Mouse (Mus musculus) forebrain, embryonic 12.5 days (tissue): ENCODE data around the gene Ghdc. TPM values are rescaled to one million over a fixed set of nuclear protein-coding genes. Genes with fewer than 3 reads are reported as not detected.
A peak's percentile ranks its signal among the peaks of the same experiment; 100 is the strongest.

Experiments
- ATAC-seq: fragments of 200-750 bp; cut with Nextera tagmentation; 2 replicates; pipeline ENCODE4 v1.8.0; 2017; ENCODE audit warnings: moderate TSS enrichment; ENCODE audit not compliant: low FRiP score
- H3K27ac ChIP-seq: fragments of 300-500 bp; sonication (generic); 2 replicates; pipeline ENCODE4 v1.5.1; 2016; ENCODE audit warnings: mild to moderate bottlenecking
- H3K27me3 ChIP-seq: fragments of 300-500 bp; sonication (generic); 2 replicates; pipeline ENCODE4 v1.6.1; 2016; ENCODE audit warnings: mild to moderate bottlenecking
- H3K36me3 ChIP-seq: fragments of 300-500 bp; sonication (generic); replicated peaks from 2 replicates; pipeline ENCODE4 v1.6.1; 2016; ENCODE audit warnings: mild to moderate bottlenecking
- H3K4me1 ChIP-seq: fragments of 300-500 bp; sonication (generic); 2 replicates; pipeline ENCODE4 v1.6.1; 2016
- H3K4me2 ChIP-seq: fragments of 300-500 bp; sonication (generic); 2 replicates; pipeline ENCODE4 v1.6.1; 2016; ENCODE audit warnings: mild to moderate bottlenecking, moderate library complexity
- H3K4me3 ChIP-seq: fragments of 300-500 bp; sonication (generic); replicated peaks from 2 replicates; pipeline ENCODE4 v1.5.1; 2016; ENCODE audit warnings: mild to moderate bottlenecking
- H3K9ac ChIP-seq: fragments of 300-500 bp; sonication (generic); 2 replicates; pipeline ENCODE4 v1.6.1; 2016; ENCODE audit warnings: mild to moderate bottlenecking
- H3K9me3 ChIP-seq: fragments of 300-500 bp; sonication (generic); 2 replicates; pipeline ENCODE4 v1.6.1; 2016
- WGBS: fragments of 180-500 bp; shearing (Covaris S2); methylation state at CpG from one replicate; pipeline ENCODE4 v1.1.7; 2016; 5-methylcytosine and 5-hydroxymethylcytosine counted together
- polyA plus RNA-seq: library from polyadenylated mRNA; unstranded; fragments of >200 nt; fragmentation: Nextera tagmentation; extraction: Ambion mirVana; gene quantifications from 2 replicates; pipeline ENCODE4 v1.2.1, GENCODE M21; 2016

Ghdc gene
- polyA plus RNA-seq, 1 experiment from 2014 or later, result 3.1 TPM

- Histone ChIP-seq H3K27ac (peak overlapping the region; percentile 53; the same call in 1 of the 2 replicates), H3K4me1 (peaks cover 22% of the 10 kb centered on the region), H3K9me3 (no peaks in the 10 kb centered on the region), H3K27me3 (no peaks in the 10 kb centered on the region), H3K36me3 (peaks cover 32% of the 10 kb centered on the region), H3K4me2 (no peak overlapping the region), H3K9ac (no peak overlapping the region), H3K4me3 (no peak overlapping the region)
- 50% methylated on average over 4 of the region's 4 CpGs for WGBS
- ATAC-seq, result no peak
Observed at GRCm38 (mm10) chr11:100721254-100721653, 49.5 kb downstream of the Ghdc start.

DNA sequence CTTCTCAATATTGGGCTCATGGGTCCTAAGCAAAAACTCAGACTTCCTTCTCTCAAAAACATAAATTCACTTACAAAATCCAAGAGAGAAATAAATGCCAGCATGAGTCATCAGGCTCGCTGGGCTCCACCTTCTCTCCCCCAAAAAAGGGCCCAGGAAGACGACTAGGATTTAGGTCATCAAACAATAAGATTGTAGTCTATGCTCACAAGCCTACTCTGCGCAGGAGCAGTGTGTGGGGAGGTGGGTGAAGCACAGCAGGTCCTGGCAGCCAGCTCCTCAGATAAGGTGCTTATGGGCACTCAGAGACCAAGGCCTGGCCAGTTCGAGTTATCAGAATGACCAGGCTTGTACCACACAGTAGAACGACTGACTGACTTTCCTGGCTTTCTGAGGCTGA is 50.4 kb downstream of the Ghdc start:
- ATAC-seq, result no peak
- no peak overlapping the region for H3K4me3 ChIP-seq
- no peak overlapping the region for H3K4me2 ChIP-seq
- H3K27me3 ChIP-seq, result no peaks in the 10 kb centered on the region
- H3K27ac ChIP-seq, result no peak overlapping the region
- H3K9me3 ChIP-seq, result no peaks in the 10 kb centered on the region
- H3K4me1 ChIP-seq, result peaks cover 22% of the 10 kb centered on the region
- peaks cover 42% of the 10 kb centered on the region for H3K36me3 ChIP-seq
- 83% methylated on average over 5 of the region's 5 CpGs for whole genome bisulfite sequencing
- no peak overlapping the region for H3K9ac ChIP-seq

DNA sequence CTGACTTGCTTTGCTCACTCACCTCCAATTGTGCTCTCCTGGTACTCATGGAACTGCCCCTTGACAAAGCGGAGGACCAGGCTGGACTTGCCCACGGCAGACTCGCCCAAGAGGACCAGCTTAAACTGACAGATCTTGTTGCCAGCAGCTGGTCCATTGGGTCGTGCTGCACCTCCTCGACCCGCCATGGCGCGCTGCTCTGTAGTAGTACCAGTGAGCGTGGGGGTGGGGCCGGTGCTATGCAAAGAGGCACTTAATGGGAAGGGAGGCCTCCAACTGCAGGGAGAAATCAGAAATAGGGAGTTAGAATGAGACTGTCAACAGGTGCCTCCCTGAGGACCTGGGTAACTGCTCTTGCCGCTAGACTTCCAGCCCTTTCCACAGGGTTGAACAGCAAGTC is 50.9 kb downstream of the Ghdc start:
- Histone ChIP-seq H3K4me3 (no peak overlapping the region), H3K27ac (no peak overlapping the region), H3K36me3 (peaks cover 42% of the 10 kb centered on the region), H3K9ac (no peak overlapping the region), H3K27me3 (no peaks in the 10 kb centered on the region), H3K9me3 (no peaks in the 10 kb centered on the region), H3K4me1 (peaks cover 22% of the 10 kb centered on the region), H3K4me2 (no peak overlapping the region)
- no peak for ATAC-seq
- WGBS, result 91% methylated on average over 11 of the region's 11 CpGs

GRCm38 (mm10) chr11:100719312-100719711 is 51.4 kb downstream of the Ghdc start:
- H3K9me3 ChIP-seq, result no peaks in the 10 kb centered on the region
- H3K9ac ChIP-seq, result no peak overlapping the region
- H3K27me3 ChIP-seq, result no peaks in the 10 kb centered on the region
- H3K4me2 ChIP-seq, result no peak overlapping the region
- peaks cover 42% of the 10 kb centered on the region for H3K36me3 ChIP-seq
- no peak overlapping the region for H3K4me3 ChIP-seq
- peaks cover 24% of the 10 kb centered on the region for H3K4me1 ChIP-seq
- ATAC-seq, result no peak
- 82% methylated on average over 3 of the region's 3 CpGs for WGBS
- no peak overlapping the region for H3K27ac ChIP-seq

DNA sequence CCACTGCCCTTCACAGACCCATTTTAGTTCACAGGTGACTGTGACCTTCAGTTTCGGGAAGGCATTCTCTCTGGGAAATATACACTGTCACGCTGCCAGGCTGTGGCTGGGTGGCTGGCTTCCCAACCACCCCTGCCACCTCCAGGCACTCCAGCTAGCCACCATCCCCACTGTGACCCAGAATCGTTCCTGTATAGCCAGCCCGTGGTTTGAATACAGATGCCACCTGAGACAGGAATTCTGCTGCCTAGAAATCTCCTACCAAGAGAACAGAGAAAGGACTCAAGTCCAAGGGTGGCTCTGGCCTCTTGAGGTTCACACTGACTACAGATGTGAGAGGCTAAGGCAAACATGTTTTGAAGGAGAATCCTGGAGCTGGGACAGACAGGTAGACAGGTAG is 51.9 kb downstream of the Ghdc start:
- peaks cover 29% of the 10 kb centered on the region for H3K4me1 ChIP-seq
- no peak overlapping the region for H3K9ac ChIP-seq
- H3K36me3 ChIP-seq, result peaks cover 42% of the 10 kb centered on the region
- H3K27ac ChIP-seq, result no peak overlapping the region
- no peak overlapping the region for H3K4me3 ChIP-seq
- WGBS, result 89% methylated on average over 4 of the region's 4 CpGs
- no peak for ATAC-seq
- no peaks in the 10 kb centered on the region for H3K9me3 ChIP-seq
- no peaks in the 10 kb centered on the region for H3K27me3 ChIP-seq
- H3K4me2 ChIP-seq, result no peak overlapping the region

DNA sequence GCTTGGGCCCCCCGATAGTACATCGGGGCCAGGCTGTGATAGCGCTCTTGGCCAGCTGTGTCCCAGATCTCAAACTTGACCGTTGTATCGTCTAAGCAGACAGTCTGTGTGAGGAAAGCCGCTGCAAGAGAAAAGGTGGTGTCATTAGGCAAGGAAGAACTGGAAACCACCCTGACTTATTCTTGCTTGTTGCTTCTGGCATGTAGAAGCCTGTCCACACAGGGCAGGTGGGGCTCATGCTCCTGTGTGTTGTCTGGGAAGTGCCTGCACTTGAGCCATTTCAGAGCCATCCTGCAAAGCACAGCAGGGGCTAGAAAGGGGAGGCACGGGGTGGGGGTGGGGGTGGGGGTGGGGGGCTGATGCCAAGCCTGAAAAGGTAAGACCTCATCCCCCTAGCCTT is 52.3 kb downstream of the Ghdc start:
- Histone ChIP-seq H3K4me1 (peaks cover 33% of the 10 kb centered on the region), H3K4me3 (no peak overlapping the region), H3K4me2 (no peak overlapping the region), H3K36me3 (peaks cover 42% of the 10 kb centered on the region), H3K27ac (no peak overlapping the region), H3K9me3 (no peaks in the 10 kb centered on the region), H3K9ac (no peak overlapping the region), H3K27me3 (no peaks in the 10 kb centered on the region; the same call in 1 of the 2 replicates)
- ATAC-seq, result no peak
- 95% methylated on average over 7 of the region's 7 CpGs for WGBS

- no peaks in the 10 kb centered on the region for H3K9me3 ChIP-seq
- 90% methylated on average over 3 of the region's 3 CpGs for WGBS
- peaks cover 42% of the 10 kb centered on the region for H3K36me3 ChIP-seq
- H3K4me2 ChIP-seq, result no peak overlapping the region
- no peaks in the 10 kb centered on the region; the same call in 1 of the 2 replicates for H3K27me3 ChIP-seq
- H3K27ac ChIP-seq, result no peak overlapping the region
- no peak overlapping the region for H3K4me3 ChIP-seq
- no peak for ATAC-seq
- peaks cover 32% of the 10 kb centered on the region for H3K4me1 ChIP-seq
- no peak overlapping the region for H3K9ac ChIP-seq
Observed at GRCm38 (mm10) chr11:100716649-100717048, 54.1 kb downstream of the Ghdc start.

Other genes starting within 250 kb of the Ghdc start
- 320 and 356 TPM in 2 replicates for gene Acly, start 243.0 kb downstream of the Ghdc start, polyA plus RNA-seq
- gene Ttc25, start 225.3 kb downstream of the Ghdc start, polyA plus RNA-seq, result 2.1 and 2.6 TPM in 2 replicates
- 19.4 and 23.4 TPM in 2 replicates for gene Cnp, start 196.1 kb downstream of the Ghdc start, polyA plus RNA-seq
- 87.1 and 90.2 TPM in 2 replicates for gene Nkiras2, start 151.7 kb downstream of the Ghdc start, polyA plus RNA-seq
- gene Dnajc7, start 150.8 kb downstream of the Ghdc start, polyA plus RNA-seq, result 299 and 310 TPM in 2 replicates
- gene Zfp385c, start 78.5 kb downstream of the Ghdc start, polyA plus RNA-seq, result 0.12 and 0.61 TPM in 2 replicates
- 2.1 and 2.6 TPM in 2 replicates for gene Dhx58, start 66.7 kb downstream of the Ghdc start, polyA plus RNA-seq
- gene Kat2a, start 58.5 kb downstream of the Ghdc start, polyA plus RNA-seq, result 65.2 and 65.7 TPM in 2 replicates
- gene Hspb9, start 57.1 kb downstream of the Ghdc start, polyA plus RNA-seq, result 0.52 TPM in 1 of 2 replicates, not detected in the other
- 18.2 and 25.2 TPM in 2 replicates for gene Rab5c, start 32.7 kb downstream of the Ghdc start, polyA plus RNA-seq
- gene Kcnh4, start 11.0 kb downstream of the Ghdc start, polyA plus RNA-seq, result 4.4 and 4.7 TPM in 2 replicates
- gene Hcrt, start 8.0 kb downstream of the Ghdc start, polyA plus RNA-seq, result 0.36 TPM in 1 of 2 replicates, not detected in the other
- 16.6 and 17.3 TPM in 2 replicates for gene Stat5b, start 79.8 kb upstream of the Ghdc start, polyA plus RNA-seq
- gene Stat5a, start 88.4 kb upstream of the Ghdc start, polyA plus RNA-seq, result 1.2 and 1.8 TPM in 2 replicates
- gene Stat3, start 168.6 kb upstream of the Ghdc start, polyA plus RNA-seq, result 30.8 and 34.1 TPM in 2 replicates
- gene Cavin1, start 199.9 kb upstream of the Ghdc start, polyA plus RNA-seq, result 29.9 and 35.6 TPM in 2 replicates
- 48.9 and 54.9 TPM in 2 replicates for gene Atp6v0a1, start 238.5 kb upstream of the Ghdc start, polyA plus RNA-seq